Mouse (Mus musculus): ENCODE results near the gene Glyctk.

The Glyctk gene

DNA sequence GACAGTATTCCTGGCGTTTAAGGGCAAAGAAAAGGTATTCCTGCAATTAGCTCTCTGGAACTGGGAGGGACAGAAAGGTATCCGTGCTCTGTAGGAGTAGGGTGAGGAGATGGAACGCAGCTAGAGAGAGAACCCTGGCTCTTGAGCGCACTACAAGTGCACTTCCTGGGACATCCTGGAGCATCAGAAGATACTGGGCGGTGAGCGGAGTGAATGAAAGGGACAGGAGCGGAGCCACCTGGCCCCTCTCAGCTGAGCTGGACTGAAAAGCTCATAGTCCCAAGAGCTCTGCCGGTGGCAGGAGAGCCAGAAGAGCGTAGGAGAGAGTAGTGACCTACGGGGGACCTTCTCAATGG is 8.6 kb downstream of the Glyctk start:
- peak; percentile 59; the same call in 1 of the 2 replicates for ATAC-seq (ENCODE audit: insufficient number of reproducible peaks, low FRiP score, low TSS enrichment)

DNA sequence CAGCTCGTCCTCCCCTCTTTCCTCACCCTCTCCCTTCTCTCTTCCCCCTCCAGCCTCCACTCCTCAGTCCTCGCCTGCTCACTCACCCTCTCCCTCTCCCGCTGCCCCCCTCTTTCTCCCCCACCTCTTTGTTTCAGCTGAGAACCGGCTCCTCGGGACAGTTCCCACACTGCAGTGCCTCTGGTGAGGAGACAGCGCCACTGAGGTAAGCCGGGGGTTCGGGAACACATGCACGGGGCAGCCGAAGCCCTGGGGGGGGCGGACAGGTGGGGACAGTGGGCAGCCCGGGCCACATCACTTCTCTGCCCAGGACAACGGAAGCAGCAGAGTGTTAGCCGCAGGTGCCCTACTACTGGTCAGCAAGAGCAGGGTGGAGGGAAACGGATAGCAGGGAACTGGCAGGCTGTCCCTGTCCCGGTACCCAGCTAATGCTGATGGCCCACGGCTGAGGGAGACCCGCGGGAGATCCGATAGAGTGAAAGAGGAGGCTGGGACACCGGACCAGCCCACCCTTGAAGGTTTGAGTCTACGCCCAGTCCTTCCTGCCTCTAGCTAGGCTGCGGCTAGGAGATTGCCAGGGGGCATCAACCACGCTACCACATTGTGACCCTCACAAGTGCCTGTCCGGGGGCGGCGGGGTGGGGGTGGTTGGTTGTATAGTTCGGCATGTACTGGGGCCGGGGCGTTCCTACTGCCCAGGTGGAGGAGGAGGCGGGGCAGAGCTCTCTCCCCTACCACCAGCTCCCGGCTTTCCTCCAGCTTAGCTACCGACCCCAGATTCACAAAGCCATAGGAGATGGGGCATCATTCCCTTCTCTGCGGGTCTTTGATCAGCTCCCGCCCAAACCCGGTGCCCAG is 9.2 kb downstream of the Glyctk start:
- 0 out of 2 replicates have a peak, but pooled peaks have one; percentile 31 for ATAC-seq (ENCODE audit: insufficient number of reproducible peaks, low FRiP score, low TSS enrichment)

DNA sequence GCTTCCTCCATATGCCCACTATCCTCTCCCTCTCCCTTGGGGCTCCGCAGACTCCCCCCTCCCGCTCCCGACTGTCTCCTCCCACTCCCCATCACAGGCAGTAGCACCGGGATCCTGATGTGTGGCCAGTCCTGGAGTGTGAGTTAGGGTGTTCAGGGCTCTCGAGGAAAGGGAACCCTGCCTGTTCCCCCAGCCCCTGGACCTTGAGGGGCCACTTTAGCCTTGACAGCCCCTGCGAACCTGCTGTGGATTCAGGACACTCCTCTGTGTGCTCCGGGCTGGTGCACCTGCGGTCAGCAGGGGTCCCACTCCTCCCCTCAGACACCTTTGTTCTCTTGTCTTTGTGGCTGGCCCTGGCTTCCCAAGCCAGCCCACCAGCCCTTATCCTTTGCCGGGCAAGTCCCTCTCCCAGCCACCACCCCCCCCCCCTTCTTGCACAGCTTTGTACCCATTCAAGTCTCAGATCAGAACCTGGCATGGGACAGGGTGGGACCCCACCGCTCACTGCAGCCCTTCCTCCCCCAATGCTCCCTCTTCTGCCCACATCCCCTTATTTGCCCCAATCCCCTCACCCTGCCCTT is 10.0 kb downstream of the Glyctk start:
- no peak for ATAC-seq (ENCODE audit: insufficient number of reproducible peaks, low FRiP score, low TSS enrichment)

DNA sequence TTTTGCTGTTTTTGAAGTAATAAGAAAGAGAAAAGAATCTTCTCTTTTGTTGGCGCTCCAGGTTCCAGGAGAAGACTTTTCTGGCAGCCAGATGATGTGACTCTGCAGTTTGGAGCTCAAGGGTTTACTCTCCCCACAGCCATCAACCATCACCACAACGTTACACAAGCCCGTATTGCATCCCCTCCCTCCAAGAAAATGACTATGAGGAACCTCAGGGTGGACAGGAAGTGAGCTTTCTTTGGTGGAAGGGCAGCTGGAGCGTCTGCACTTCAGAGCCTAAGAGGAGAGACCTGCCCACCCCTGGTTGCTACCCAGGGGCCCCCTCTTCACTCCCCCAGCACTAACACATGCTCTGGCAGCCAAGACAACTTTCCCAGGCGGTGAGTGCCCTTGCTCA is 10.7 kb downstream of the Glyctk start:
- ATAC-seq (ENCODE audit: insufficient number of reproducible peaks, low FRiP score, low TSS enrichment), result no peak

DNA sequence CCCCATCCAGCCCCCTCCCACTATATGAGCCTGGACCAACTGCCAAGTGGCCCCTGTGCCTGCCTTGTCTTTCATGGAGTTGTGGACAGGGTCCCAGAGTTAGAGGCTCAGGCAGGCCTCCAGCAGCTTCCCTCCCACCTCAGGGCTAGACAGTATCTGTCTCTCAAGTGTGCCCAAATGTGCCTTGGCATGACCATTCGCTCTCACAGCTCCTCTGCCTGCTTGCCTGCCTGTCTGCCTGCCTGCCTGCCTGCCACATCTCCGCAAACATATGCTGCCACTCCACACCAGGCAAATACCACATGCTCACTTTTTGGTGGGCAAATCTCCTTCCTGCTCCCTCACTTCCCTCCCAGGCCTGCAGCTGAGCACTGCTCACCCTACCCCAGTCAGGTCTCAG is 12.4 kb downstream of the Glyctk start:
- no peak for ATAC-seq (ENCODE audit: insufficient number of reproducible peaks, low FRiP score, low TSS enrichment)

DNA sequence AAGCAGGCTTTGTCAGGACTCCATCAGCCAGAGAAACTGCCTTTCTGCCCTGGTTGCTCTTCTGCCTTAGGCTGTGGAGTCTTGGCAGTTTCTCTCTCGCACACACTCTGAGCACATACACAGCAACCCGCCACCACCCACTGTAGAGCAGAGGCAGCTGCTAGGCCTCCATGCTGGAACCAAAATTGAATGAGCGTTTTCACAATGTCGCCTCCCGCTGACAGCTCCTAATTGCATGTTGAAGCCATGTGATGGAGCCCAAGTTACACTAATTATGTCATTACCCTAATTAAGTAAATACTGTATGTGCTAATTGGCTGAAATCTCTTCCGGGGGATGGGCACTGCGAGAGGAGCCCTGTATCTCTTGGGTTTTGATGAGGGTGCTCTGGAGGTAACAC is 13.8 kb downstream of the Glyctk start:
- no peak for ATAC-seq (ENCODE audit: insufficient number of reproducible peaks, low FRiP score, low TSS enrichment)

DNA sequence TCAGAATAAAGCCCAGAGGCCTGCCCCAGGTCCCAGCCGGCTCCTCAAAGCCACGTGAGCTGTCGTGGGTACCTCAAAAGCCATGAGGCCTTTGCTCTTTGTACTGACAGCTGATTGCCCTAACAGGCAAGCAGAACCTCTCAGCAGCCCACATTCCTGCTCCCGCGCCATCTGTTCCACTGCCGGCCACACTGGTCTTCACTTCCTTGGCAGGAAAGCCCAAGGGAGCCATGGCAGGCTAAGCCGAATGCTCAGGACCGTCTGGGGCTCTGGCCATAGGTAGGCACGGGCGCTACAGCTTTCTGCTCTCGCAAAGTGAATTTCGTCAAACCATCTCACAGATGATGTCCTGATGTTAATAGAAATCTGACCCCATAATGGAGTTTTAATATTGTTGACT is 16.0 kb downstream of the Glyctk start:
- ATAC-seq (ENCODE audit: insufficient number of reproducible peaks, low FRiP score, low TSS enrichment), result peak; percentile 90

DNA sequence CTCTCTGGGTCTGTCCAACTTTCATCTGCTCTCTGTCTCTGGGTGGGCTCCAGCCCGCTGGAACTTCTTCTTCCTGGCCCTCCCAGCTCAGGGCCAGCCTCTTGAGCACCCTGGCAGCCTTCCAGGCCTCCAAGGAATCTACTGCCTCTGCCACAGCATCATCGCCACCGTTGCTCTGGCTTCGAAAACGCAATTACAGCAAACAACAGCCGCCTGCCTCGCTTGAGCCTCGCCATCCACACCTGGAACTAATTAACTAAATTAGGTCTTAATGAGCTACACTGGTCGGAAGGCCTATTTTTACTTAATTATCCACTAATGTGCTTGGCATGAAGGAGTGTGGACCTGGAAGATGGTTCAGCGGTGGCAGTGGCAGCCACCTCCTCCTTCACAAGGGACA is 18.2 kb downstream of the Glyctk start:
- no peak for ATAC-seq (ENCODE audit: insufficient number of reproducible peaks, low FRiP score, low TSS enrichment)

DNA sequence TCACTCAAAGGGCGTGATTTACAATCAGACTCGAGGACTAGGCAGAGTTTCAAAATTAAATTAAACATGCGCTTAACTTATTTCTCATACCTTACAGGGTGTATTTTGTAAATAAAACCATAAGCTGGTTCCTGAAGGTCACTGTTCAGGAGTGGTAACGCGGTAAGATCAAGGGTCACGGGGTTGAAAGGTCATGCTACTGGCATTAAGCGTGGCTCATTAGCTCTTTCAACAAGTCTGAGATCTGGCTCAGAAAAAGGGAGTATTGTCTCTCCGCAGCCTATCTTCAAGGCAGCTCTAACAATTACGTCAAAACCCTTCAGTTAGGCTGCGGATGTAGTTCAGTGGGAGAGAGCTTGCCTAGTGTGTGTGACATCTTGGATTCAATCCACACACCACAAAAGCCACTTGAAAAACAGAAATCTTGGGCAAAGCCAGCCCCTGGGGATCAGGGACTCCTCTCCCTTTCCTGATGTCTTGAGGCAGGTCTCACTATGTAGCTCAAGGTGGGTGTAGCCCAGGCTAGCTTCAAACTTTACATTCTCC is 20.2 kb downstream of the Glyctk start:
- ATAC-seq (ENCODE audit: insufficient number of reproducible peaks, low FRiP score, low TSS enrichment), result no peak

DNA sequence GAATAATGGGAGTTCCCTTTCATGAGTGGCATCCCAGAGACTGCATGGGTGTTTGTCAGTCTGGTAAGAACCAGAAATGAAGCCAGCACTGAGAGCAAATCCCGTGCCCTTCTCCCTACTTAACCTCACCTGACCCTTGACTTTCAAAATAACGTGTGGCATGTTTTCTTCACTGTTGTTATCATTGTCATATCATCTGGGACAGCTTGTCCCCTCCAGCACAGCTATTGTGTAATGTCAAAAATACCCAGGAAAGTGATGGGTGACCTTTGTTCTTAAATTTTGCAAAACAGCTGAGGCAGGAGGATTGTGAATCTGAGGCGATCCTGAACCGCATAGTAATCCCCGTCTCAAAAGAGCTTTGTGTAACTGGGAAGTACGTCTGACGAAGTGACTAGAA is 27.7 kb downstream of the Glyctk start:
- no peak for ATAC-seq (ENCODE audit: insufficient number of reproducible peaks, low FRiP score, low TSS enrichment)

DNA sequence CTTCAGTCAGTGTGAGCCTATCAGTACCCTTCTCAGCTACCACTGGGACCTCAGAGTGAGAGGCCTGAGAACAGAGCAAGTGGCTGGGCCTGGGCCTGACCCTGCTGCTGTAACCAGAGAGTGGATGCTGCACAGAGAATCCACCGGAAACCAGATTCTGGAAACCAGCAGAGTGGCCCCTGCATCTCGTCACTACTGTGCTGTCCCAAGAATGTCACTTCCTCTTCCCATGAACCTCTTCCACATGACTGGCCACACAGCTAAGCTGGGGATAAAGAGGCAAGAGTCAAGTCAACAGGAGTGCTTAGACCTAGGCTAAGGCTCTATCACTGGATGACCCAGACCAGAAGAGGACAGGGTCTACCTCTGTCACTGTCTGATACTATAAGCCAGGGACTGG is 28.9 kb downstream of the Glyctk start:
- ATAC-seq (ENCODE audit: insufficient number of reproducible peaks, low FRiP score, low TSS enrichment), result no peak

DNA sequence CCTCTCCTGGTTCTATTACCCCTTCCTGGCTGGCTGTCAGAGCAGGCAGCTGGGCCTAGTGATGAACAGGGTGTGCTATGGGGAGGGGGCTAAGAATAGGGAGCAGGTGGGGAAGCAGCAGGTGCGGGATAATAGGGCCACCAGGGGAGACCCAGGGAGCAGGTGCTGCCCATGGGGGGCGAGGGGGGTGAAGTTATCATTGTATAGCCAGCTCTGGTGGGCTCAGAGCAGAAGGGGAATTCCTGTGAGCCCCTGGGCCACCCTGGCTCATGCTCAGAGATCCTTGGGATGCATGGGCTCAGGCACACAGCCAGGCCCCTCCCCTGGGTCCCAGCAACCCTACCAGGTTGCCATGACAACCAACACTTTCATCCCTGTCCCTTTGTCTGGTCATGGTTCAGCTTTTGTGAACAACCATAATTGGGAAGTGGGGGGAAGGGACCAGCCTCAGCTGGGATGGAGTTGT is 31.1 kb downstream of the Glyctk start:
- ATAC-seq (ENCODE audit: insufficient number of reproducible peaks, low FRiP score, low TSS enrichment), result no peak

DNA sequence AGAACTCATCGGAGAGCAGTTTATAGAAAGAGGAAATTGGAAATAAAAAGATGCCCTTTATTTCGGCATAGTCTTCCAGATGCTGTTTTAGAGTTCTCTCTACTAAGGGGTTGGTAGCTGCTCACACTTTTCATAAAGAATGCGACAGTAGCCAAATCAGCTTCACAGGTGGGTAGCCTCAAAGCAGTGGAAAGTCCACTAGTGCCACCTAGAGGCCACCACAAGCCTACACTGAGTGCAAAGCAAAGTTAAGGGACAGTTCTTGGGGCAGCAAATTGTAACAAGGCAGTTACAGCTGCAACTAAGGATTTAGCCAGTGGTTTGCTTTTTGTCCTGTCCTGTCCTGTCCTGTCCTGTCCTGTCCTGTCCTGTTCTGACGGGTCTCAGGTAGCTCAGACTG is 34.3 kb downstream of the Glyctk start:
- 0 out of 2 replicates have a peak, but pooled peaks have one; percentile 10 for ATAC-seq (ENCODE audit: insufficient number of reproducible peaks, low FRiP score, low TSS enrichment)

DNA sequence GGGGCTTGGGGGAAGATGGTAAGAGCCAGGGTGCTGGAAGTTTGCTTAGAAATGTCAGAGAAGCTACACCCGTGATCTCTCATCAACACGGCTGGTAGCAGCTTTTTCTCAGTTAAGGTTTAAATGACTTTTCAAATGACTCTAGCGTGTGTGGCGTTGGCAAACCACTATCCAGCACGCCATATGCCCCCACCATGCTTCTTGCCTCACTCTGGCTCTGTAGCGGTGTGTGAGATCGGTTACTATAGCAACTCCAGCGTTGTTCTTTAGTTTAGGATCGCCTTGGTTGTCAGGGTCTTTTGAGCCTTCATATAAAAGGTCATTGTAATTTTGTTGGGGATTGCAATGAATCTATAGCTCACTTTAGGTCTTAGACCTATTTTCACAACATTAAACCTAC is 38.9 kb downstream of the Glyctk start:
- no peak for ATAC-seq (ENCODE audit: insufficient number of reproducible peaks, low FRiP score, low TSS enrichment)

DNA sequence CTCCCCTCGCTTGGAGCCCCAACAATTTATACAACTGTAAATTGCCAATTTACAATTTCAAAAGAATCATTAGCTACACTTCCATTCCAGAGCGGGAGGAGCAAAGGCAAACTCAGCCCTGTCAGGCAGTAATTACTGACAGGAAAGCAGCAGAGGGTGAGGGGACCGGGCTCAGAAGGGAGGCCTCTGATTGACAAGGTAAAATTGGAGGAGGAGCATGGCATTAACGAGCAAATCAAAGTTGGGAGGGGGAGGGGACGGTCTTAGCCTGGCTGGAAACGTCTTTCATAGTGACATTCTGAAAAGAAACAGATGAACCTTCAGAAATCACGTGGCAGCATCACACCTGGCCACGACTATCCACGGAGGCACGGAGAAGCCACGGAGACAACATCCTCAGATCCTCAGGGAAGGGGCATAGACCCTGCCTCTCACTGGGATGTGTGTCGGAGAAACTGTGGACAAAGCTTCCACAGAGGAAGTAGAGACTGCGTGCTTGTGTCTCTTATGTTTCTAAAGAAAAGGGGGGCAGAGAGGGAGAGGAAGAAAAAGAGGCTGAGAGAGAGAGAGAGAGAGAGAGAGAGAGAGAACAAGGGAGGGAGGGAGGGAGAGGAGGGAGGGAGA is 42.0 kb downstream of the Glyctk start:
- no peak for ATAC-seq (ENCODE audit: insufficient number of reproducible peaks, low FRiP score, low TSS enrichment)

DNA sequence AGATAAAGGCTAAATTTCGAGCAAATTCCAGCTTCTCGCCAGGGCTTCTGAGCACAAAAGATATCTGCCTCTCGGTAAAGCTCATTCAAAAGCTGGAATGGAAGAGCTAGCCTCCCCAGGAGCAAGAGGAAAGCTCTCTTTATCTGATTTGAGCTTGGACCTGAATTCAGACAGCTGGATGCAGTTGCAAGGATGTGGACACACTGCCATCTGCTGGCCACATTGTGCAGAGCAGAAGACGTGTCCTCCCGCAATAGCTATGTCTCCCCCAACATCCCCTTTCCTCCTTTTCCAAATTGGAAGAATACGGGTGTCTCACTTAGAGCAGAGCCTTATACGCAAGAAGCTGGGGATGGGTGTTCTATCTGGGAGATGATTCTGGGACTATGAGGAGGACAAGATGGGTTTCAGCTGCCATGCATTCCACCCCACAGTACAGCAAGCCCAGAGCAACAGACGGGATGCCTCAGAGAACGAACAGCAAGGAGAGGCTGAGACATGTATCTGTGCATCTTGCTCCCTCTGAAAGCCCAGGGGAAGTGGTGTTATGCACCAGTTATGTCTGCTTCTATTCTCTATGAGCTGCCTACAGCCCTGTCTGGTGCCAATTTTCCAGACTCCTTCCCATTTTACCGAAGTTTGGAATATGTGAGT is 45.0 kb downstream of the Glyctk start:
- ATAC-seq (ENCODE audit: insufficient number of reproducible peaks, low FRiP score, low TSS enrichment), result peak; percentile 40; the same call in 1 of the 2 replicates

DNA sequence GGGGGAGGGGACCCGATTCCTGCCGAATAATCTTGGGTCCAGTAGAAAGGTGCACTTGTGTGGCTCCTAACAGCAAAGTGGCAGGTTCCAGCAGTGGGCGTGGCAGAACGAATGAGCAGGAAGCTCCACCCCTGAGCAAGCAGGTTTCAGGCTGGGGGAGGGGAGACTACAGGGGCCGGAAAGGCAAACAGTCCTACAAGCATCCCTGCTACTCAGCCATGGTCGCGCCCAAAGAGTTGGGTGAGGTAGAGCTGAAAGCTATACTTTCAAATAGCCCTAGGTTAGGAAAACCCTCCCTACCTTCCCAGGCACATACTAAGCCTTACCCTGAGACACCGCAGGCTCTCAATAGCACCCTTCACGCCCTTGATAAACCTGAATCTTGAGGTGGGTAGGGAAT is 51.7 kb downstream of the Glyctk start:
- no peak for ATAC-seq (ENCODE audit: insufficient number of reproducible peaks, low FRiP score, low TSS enrichment)

DNA sequence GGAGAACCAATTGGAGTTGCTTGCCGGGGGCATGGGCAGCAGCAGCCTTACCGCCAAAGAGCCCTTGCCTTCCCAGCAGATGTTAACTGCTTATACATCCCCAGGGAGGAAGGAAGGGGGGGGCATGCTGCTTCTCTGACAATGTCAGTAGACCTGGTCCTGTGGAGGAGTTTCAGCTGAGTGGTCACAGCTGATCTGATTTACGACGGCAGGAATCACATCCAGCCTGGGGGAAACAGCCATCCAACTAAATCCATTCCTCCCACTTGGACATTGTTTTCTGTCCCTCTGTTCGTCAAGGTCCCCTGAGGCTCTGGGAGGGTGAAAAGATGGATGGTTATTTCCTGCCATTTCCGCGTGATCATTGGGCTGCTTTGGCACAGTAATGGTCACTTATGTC is 53.5 kb downstream of the Glyctk start:
- no peak for ATAC-seq (ENCODE audit: insufficient number of reproducible peaks, low FRiP score, low TSS enrichment)

Data from cerebellum, adult (tissue).